Mouse (Mus musculus) erythroblast, embryonic 14.5 days (primary cell): ENCODE measurements around the gene Ppp6c. TPM values are rescaled to one million over a fixed set of nuclear protein-coding genes. Genes with fewer than 3 reads are reported as not detected.

Source experiments
- H3K27me3 ChIP-seq: 2 replicates; pipeline ENCODE4 v1.6.1; 2012; ENCODE audit warnings: inconsistent platforms; ENCODE audit not compliant: control insufficient read depth
- H3K36me3 ChIP-seq: 2 replicates; pipeline ENCODE4 v1.6.1; 2012; ENCODE audit warnings: mild to moderate bottlenecking, inconsistent platforms; ENCODE audit not compliant: control insufficient read depth
- H3K4me1 ChIP-seq: 2 replicates; pipeline ENCODE4 v1.6.1; 2012; ENCODE audit warnings: inconsistent platforms; ENCODE audit not compliant: control insufficient read depth
- H3K4me3 ChIP-seq: replicated peaks from 2 replicates; pipeline ENCODE3; 2012; ENCODE audit warnings: moderate library complexity, mild to moderate bottlenecking, inconsistent platforms
- H3K9me3 ChIP-seq: 2 replicates; pipeline ENCODE4 v1.6.1; 2012; ENCODE audit warnings: low read length, inconsistent platforms, mixed read lengths; ENCODE audit not compliant: control insufficient read depth
- GATA1 ChIP-seq: IDR thresholded peaks from 2 replicates; pipeline ENCODE4 v1.6.1; 2012; ENCODE audit warnings: low read length, inconsistent platforms, mixed read lengths
- TAL1 ChIP-seq: IDR thresholded peaks from 3 replicates; pipeline ENCODE4 v1.6.1; 2012; ENCODE audit warnings: low read length, inconsistent platforms, mixed read lengths
- polyA plus RNA-seq: library from polyadenylated mRNA; stranded (reverse); fragments of >175 nt; gene quantifications from 2 replicates; pipeline ENCODE4 v1.2.3, GENCODE M21; 2012

Gene Ppp6c
- polyA plus RNA-seq, 1 experiment: 0.60 TPM

DNA sequence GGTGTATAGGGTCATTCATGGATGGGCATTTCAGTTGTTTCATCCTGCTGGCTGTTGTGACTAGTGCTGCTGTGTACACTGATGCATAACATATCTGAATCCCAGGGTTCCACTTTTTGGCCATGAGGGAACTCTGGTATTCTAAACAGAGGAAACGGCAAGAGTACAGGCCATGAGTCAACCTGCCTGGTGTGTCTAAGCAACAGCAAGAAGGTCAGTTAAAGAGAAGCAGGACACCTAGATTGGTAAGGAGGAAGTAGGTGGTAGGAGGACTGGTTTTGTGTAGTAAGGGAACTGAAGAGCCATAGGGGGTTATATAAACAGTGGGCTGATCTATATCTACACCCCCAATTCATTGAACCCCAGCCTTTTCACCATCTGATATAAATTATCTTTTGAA, 69.4 kb downstream of the Ppp6c start:
- Histone ChIP-seq H3K27me3 (no peaks in the 10 kb centered on the region), H3K9me3 (no peaks in the 10 kb centered on the region), H3K4me3 (no peak overlapping the region), H3K4me1 (peaks cover 6% of the 10 kb centered on the region), H3K36me3 (peaks cover 3% of the 10 kb centered on the region; the same call in 1 of the 2 replicates)
- TF ChIP-seq TAL1: no peak
- TF ChIP-seq GATA1: no peak

DNA sequence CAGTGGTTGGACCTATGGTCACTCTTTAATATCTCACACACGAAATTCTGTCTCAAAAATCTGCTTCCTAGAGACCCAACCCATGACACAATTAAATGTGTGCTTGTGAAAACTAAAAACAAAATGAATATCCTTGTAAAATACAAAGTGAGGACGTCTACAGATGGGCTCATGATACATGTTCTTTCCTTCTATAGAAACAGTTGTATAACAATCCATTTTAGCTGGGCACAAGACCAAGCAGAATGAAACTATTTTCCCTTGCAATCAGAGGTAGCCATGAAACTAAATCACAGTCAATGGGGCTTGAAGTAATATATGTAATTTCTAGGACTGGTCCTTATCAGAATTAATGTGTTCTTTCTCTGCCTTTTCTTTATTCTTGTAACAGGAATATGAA, 75.3 kb downstream of the Ppp6c start:
- peaks cover 8% of the 10 kb centered on the region for H3K4me1 ChIP-seq
- no peaks in the 10 kb centered on the region for H3K27me3 ChIP-seq
- TF ChIP-seq TAL1 (no peak), GATA1 (no peak)
- no peaks in the 10 kb centered on the region for H3K36me3 ChIP-seq
- H3K4me3 ChIP-seq: no peak overlapping the region
- no peaks in the 10 kb centered on the region for H3K9me3 ChIP-seq

DNA sequence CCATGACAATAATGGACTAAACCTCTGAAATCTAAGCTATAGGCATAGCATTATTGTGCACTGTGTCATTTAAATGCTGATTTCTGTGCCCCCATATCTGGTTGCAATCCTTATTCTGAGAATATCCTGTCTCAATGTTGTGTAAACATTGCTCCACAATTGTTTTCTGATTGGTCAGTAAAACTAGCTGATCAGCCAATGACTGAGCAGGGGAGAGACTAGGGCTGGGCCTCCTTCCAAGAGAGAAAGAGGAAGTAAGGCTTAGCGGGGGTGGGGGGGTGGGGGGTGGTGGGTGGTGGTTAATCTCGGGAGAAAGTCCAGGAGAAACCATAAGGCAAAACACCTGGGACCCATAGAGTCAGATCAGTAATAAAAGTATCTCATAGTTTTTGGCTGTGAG, 78.2 kb downstream of the Ppp6c start:
- no peak overlapping the region for H3K4me3 ChIP-seq
- no peaks in the 10 kb centered on the region for H3K9me3 ChIP-seq
- TF ChIP-seq TAL1 (no peak), GATA1 (no peak)
- H3K36me3 ChIP-seq: no peaks in the 10 kb centered on the region
- H3K4me1 ChIP-seq: peaks cover 3% of the 10 kb centered on the region; the same call in 1 of the 2 replicates
- no peaks in the 10 kb centered on the region for H3K27me3 ChIP-seq

DNA sequence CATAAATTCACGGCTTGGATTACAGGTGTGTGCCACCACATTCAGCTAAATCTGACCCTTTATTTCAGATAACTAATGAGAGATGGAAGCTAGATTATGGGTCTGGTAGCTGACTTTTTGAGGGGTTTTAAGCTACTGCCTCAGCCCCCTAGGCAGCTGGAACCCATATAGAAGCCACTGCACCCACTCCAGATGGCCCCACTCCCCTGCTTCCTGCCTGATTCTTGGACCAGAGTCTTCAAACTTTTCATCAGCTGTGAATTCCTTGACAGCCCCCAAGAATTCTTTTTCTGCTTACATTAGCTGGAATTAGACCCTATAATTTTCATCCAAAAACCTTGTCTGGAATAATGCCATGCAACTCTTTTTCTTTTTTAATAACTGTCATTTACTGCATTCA, 79.8 kb downstream of the Ppp6c start:
- Histone ChIP-seq H3K27me3 (no peaks in the 10 kb centered on the region), H3K4me3 (no peak overlapping the region), H3K4me1 (peaks cover 8% of the 10 kb centered on the region), H3K9me3 (no peaks in the 10 kb centered on the region), H3K36me3 (no peaks in the 10 kb centered on the region)
- TF ChIP-seq GATA1 (no peak), TAL1 (no peak)

Other genes with a start within 250 kb of the Ppp6c start
- not detected in 2 replicates for gene Wdr38, start 229.0 kb downstream of the Ppp6c start, polyA plus RNA-seq
- gene Arpc5l, start 221.1 kb downstream of the Ppp6c start, polyA plus RNA-seq: 8.1 and 8.6 TPM in 2 replicates
- gene Rpl35, start 220.8 kb downstream of the Ppp6c start, polyA plus RNA-seq: 34.7 TPM in 2 replicates
- 0.09 and 0.15 TPM in 2 replicates for gene Golga1, start 160.9 kb downstream of the Ppp6c start, polyA plus RNA-seq
- 0.30 and 1.1 TPM in 2 replicates for gene Scai, start 35.7 kb downstream of the Ppp6c start, polyA plus RNA-seq